In the genomic region with DNA sequence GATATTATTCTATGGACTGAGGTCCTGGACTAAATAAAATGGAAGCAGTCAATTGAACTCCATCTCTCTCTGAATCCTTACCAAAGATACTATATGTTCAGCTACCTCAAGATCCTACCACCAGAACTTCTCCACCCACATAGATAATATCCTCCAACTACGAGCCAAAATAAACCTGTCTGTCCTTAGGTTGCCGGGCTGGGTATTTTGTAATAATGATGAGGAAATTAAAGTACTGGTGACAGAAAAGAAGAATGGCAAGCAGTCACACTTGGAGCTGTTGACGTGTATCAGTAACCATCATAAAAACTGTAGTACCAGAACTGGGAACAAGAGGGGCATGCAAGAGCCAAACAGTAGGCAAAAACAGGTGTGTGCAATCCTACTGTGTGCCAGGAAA, we compare ENCODE assay signal across 29 mouse cellular contexts.
"Had no signal": no experiment of that assay in that cellular context is flagged by ENCODE, and none has a peak within 500 bp of the region (broad histone marks: within the 10 kb centered on the region; RNA-seq: fewer than 3 reads in every experiment).

No protein-coding gene starts in this region.

- H3K4me2 ChIP-seq: embryonic facial prominence, embryonic 12.5 days; embryonic facial prominence, embryonic 13.5 days; embryonic facial prominence, embryonic 15.5 days; forebrain, embryonic 12.5 days; forebrain, embryonic 13.5 days; forebrain, embryonic 15.5 days had no signal

- H3K27ac ChIP-seq: embryonic facial prominence, embryonic 10.5 days; embryonic facial prominence, embryonic 12.5 days; embryonic facial prominence, embryonic 13.5 days; embryonic facial prominence, embryonic 15.5 days; forebrain, embryonic 10.5 days; forebrain, embryonic 12.5 days; forebrain, embryonic 13.5 days; forebrain, embryonic 15.5 days; gastrocnemius, adult 2 months; heart, adult 2 months had no signal

- H3K9me3 ChIP-seq: embryonic facial prominence, embryonic 10.5 days; embryonic facial prominence, embryonic 12.5 days; embryonic facial prominence, embryonic 13.5 days; embryonic facial prominence, embryonic 15.5 days; forebrain, embryonic 10.5 days; forebrain, embryonic 12.5 days; forebrain, embryonic 13.5 days; forebrain, embryonic 15.5 days had no signal

- DNase-seq: cerebellum, adult 2 months; cerebellum, adult 8-10 months; cerebellum, adult 9-10 months; cerebellum, adult 9-11 months; cerebellum, postnatal 10 days; cerebellum, postnatal 14 days; cerebellum, postnatal 25 days; cerebellum, postnatal 36 days; embryo, embryonic 11 days; forebrain, postnatal 0 days; gastrocnemius, adult 2 months; gastrocnemius, postnatal 10 days; gastrocnemius, postnatal 14 days; gastrocnemius, postnatal 25 days; gastrocnemius, postnatal 36 days; heart, adult 11 months; heart, adult 18-20 months; heart, adult 2 months had no signal

- H3K4me3 ChIP-seq: embryonic facial prominence, embryonic 10.5 days; embryonic facial prominence, embryonic 12.5 days; embryonic facial prominence, embryonic 13.5 days; embryonic facial prominence, embryonic 15.5 days; erythroblast, embryonic 14.5 days; forebrain, embryonic 10.5 days; forebrain, embryonic 12.5 days; forebrain, embryonic 13.5 days; forebrain, embryonic 15.5 days; gastrocnemius, adult 2 months; heart, adult 2 months had no signal

- H3K9ac ChIP-seq: embryonic facial prominence, embryonic 12.5 days; embryonic facial prominence, embryonic 13.5 days; embryonic facial prominence, embryonic 15.5 days; forebrain, embryonic 12.5 days; forebrain, embryonic 13.5 days; forebrain, embryonic 15.5 days; forebrain, postnatal 0 days had no signal

- H3K4me1 ChIP-seq: embryonic facial prominence, embryonic 12.5 days; embryonic facial prominence, embryonic 13.5 days; embryonic facial prominence, embryonic 15.5 days; forebrain, embryonic 15.5 days had no signal

- H3K36me3 ChIP-seq: embryonic facial prominence, embryonic 10.5 days; embryonic facial prominence, embryonic 12.5 days; embryonic facial prominence, embryonic 13.5 days; embryonic facial prominence, embryonic 15.5 days; forebrain, embryonic 10.5 days; forebrain, embryonic 12.5 days; forebrain, embryonic 15.5 days had no signal

- H3K27me3 ChIP-seq: embryonic facial prominence, embryonic 12.5 days; embryonic facial prominence, embryonic 13.5 days; embryonic facial prominence, embryonic 15.5 days; forebrain, embryonic 12.5 days; forebrain, embryonic 13.5 days; forebrain, embryonic 15.5 days had no signal

- ATAC-seq: forebrain, embryonic 13.5 days; forebrain, embryonic 14.5 days; forebrain, embryonic 15.5 days; forebrain, embryonic 16.5 days; forebrain, postnatal 0 days had no signal
